Mouse (Mus musculus) thymus, postnatal 0 days (tissue): ENCODE results near the gene A930009A15Rik. TPM values are rescaled to one million over a fixed set of nuclear protein-coding genes. Genes with fewer than 3 reads are reported as not detected.

Experiments
- polyA plus RNA-seq: library from polyadenylated mRNA; unstranded; fragments of >200 nt; fragmentation: Nextera tagmentation; extraction: Ambion mirVana; gene quantifications from 2 replicates; pipeline ENCODE4 v1.2.1, GENCODE M21; 2015

Gene A930009A15Rik
- polyA plus RNA-seq, 1 experiment from 2014 or later: not detected

Other genes starting within 250 kb of the A930009A15Rik start
- gene Tmem19, start 207.5 kb upstream of the A930009A15Rik start, polyA plus RNA-seq: 46.8 and 53.6 TPM in 2 replicates
- 22.8 and 26.4 TPM in 2 replicates for gene Thap2, start 185.5 kb upstream of the A930009A15Rik start, polyA plus RNA-seq
- gene Zfc3h1, start 185.0 kb upstream of the A930009A15Rik start, polyA plus RNA-seq: 15.4 and 21.7 TPM in 2 replicates
- gene Lgr5, start 17.8 kb downstream of the A930009A15Rik start, polyA plus RNA-seq: 0.04 and 0.07 TPM in 2 replicates
- 2.4 and 3.0 TPM in 2 replicates for gene Tspan8, start 246.8 kb downstream of the A930009A15Rik start, polyA plus RNA-seq